Mouse (Mus musculus) lung, postnatal 14 days (tissue): Measurements from ENCODE around the gene Armh4.

Experiments used
- DNase-seq: peaks from one replicate; pipeline ENCODE4 v3.0.0; 2021

Gene Armh4

DNA sequence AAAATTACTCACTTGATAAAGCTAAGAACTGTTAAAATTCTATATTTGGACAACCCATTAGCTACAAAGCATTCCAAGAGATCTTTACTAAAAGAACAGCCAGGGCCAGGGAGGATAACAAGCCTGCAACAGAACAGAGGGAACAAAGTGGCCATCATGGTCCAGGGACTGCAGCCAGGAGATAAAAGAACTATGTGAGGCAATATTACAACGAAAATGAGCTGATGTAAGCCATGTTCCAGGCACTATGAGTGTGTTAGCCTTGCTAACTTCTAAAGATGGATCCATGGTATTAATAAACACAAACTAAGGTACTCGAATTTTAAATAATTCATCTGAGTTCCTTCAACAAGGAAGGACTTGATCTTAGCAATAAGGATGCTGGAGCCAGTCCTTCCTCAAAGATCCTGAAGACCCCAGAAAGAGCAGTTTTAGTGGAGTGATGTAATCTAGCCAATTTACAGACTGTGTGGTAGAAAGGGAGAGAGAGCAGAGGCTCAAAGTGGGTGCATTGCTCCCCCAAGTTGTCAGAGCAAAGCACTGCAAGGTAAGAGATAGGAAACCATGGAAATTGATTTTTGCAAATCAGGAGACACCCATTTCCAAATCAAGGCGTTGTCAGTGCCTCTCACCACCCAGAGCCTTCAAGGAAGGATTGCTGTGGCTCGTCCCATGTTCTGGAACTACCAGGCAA lies 59.7 kb downstream of the Armh4 start:
- DNase-seq: peak; percentile 2

DNA sequence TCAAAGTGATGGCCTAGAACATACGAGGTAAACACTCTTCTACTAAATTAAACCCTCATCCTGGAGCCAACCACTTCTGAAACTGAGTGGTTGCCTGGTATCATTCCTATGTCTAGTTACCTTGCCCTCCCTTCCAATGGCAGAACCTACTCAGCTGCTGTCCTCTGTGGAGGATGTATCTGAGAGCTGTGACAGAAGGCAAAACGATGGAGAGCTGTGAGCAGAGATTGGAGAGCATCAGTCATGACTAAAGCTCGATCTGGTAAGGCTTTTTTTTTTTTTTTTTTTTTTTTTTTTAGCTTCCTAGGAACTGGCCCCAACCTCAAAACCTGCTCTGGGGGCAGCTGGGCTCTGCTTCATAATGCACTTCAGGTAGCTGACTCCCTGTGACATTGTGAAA lies 60.4 kb downstream of the Armh4 start:
- no peak for DNase-seq

DNA sequence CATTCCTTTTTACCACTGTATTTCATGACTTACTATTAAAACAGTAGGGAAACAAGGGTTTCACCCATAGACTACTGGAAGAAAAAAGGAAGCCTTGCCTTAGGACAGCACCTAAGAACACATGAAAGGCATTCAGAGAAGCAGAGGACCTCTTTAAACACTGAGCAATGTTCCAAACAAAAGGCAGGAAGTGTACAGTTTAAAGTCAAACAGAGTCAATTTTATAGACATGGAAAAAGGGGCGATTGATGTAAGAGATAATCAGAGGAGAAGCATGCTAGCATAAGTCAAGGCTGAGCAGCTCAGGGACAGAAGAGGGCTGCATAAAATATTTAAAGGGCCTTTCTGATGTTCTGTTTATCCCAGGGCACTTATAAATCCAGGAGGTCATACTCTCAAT lies 61.9 kb downstream of the Armh4 start:
- no peak for DNase-seq

DNA sequence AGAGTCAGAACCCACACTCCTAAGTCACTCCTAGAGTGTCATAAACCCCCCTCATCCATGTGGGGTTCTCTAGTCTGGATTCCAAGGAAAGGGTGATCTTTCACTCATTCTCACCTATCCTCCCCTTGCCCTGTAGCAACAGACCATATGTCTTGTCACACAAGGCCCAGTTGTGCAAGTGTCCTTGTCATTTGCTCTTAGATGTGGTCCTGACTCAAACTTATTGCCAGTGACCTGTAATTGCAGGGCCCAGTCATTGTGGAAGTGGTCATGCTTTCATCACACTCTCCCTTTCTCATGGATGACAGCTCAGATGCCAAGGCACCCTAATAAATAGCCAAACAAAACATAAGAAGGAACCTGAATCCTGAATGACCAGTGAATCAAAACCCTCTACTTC lies 63.5 kb downstream of the Armh4 start:
- DNase-seq: no peak

DNA sequence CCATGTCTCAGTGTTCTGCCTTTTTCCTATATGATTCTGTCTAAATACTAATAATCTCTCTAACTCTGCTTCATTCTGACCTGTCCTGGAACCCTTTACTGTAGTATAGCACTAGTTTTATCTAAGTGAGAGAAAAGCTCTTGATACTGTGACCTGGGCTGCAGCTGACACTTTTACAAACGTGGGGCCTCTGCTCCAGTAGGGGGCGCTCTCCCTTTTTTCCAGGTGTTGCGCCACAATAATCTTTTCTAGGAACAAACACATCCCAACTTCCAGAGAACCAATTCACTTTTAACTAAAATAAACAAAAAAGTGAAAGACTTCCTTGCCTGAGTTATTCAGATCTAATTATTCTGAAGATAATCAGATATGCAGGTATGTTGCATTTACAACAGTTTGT lies 72.2 kb downstream of the Armh4 start:
- DNase-seq: peak; percentile 8

DNA sequence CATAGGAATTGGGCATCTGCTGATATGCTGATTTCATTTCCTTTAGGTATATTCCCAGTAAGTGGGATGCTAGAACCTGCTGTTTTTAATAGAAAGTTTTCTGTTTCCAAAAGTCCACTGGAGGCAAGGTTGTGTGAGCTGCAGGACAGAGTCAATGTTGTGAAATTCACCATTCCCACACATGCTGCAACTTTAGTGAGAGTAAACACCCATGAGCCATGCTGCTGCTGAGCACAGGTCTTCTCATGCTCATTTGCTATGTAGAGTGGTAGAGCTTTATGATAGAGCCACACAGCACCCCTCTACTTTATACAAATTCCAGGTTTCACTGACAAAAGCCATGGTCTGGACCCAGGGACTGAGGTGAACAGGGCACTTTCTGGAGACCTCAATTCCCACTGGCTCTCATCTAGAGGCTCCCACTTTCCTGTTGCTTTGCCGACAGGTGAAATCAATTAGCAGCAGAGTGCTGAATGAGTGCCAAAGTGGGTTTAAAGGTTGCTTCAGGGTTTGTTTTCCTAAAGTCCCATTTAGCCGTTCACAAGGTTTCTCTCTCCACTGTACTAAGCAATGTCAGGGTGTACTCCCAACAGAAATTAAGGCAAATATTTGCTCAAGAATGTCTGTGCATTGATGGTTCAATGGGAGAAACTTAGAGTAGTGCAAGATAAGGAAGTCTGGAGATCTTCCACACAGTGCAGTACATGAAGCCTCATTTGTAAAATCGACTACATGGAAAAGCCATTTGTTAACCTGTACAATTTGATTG lies 79.6 kb downstream of the Armh4 start:
- no peak for DNase-seq

DNA sequence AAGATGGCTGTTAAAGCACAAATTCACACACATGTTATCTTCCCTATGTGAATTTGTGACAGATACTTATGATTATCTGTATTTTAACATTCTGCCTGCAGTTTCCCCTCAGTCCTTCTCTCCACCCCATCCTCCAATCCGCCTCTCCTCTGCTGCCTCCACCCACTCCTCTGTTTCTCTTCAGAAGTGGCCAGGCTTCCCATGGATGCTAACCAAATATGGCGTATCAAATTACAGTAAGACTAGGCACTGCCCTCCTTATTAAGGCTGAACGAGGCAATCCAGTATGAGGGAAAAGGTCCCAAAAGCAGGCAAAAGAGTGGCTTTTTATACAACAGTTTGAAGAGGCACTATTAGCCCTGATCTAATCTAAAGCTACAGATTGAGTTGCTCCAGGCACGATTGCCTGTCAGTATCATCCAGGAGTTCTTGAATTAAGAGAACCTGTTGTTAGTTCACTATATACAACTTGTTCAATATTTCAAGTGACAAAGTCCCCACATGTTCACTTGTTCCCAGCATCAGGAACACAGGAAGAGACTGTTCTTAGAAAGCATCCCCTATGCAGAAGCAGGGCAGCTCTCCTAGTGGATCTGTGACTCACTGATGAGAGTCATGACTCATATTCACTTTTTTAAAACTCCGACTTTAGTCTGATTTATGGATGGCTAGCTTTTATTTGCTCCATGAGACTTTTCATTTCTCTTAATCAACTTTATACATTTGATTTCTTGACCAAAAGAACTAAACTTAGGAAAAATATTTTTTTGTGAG lies 103.5 kb downstream of the Armh4 start:
- DNase-seq: no peak

DNA sequence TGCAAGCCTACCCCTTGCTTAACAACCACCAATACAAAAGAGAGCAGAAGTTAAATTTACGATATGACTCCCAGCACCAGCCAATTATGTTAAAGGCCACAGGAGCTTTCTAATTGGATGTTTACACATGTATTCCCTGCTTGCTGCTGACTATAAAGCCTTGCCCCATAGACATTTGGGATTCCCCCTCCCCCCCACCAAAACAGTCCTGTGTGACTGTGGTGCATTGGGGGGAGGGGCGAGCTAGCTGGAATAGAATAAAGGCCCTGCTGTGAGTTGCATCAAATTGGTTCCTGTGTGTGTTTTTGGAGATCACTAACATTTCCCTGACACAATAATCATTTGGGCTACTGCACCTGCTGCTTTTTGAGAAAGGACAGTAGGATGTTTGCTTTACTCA lies 106.6 kb downstream of the Armh4 start:
- DNase-seq: no peak

DNA sequence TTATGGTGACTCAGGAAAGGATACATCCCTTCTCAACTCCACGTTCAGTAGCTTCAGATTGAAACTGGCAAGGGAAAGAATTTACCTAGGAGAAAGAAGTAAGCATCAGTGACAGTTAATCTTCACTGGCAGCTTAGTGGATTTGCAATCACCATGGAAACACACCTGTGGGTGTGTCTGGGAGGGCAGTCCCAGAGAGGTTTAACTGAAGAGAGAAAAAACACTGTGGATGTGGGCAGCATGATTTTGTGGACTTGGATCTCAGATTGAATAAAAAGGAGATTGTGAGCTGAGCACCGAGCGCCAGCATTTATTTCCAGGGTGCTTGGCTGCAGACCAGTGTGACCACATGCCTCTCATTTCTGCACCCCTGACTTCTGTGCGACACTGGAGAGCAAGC lies 122.7 kb downstream of the Armh4 start:
- DNase-seq: no peak

DNA sequence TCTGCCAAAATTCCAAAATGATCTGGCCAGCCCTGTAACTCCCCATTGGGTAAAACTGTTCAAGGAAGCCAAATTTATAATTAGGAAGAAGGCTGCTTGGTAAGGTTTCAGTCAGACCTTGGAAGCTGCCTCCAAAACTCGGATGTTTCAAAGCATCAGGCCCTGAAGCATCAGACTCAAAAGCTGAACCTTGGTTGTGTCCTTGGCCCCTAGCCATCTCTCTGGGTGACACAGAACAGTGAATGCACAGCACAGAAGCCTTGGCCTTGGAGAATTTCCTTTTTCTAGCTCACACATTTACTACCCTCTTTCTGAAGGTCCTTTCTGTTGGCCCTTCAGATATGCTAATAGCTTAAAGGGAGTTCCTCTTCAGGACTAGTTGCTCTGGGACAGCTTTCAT lies 134.0 kb downstream of the Armh4 start:
- DNase-seq: no peak

DNA sequence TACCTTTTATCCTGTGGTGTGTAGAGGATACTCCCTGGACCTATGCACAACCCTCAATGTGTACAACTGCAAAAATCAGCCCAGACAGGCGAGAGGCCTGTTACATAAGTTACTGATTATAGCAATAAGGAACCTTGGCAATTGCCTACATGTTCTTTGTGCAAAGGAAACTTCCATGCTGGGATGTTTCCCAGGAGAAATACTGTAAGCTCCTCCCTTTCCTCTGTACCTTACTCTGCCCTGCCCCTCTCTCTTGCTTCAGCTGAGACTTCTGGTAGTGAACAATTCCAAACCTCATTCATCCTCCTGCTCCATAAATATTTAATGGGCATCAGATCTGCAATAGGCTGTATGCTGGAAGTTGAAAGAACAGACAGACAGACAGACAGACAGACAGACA lies 145.8 kb downstream of the Armh4 start:
- DNase-seq: no peak

DNA sequence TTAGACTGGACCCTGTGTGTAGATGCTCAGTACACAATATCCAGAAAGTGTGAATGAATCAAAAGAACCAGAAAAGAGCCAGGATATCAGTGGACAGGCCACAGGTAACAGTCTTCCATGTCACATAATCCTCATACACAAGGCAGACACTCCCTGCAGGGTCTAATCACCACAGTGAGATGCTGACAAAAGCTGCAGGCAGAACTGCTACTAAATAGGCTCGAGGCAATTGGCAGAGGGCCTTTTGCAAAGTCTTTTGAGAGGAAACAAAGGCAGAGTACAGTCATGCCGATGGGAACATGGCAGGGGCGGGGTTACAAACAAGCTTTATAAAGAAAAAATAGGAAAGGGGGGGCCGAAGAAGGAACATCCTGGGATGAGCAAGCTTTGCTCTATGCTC lies 157.1 kb downstream of the Armh4 start:
- DNase-seq: no peak
